Mouse (Mus musculus) testis, adult 2 months (tissue): ENCODE data around the gene Ubc.

Experiments
- CTCF ChIP-seq: fragments of 200-500 bp; IDR thresholded peaks from 2 replicates; pipeline ENCODE4 v1.5.1; 2012; ENCODE audit warnings: low read depth, mild to moderate bottlenecking, inconsistent platforms, low read length, moderate library complexity; ENCODE audit not compliant: control insufficient read depth, insufficient read depth, insufficient replicate concordance
- POLR2A ChIP-seq: fragments of 200-500 bp; IDR thresholded peaks from 2 replicates; pipeline ENCODE4 v1.6.1; 2012; ENCODE audit warnings: low read depth, mild to moderate bottlenecking, inconsistent platforms, low read length, moderate library complexity; ENCODE audit not compliant: control insufficient read depth

DNA sequence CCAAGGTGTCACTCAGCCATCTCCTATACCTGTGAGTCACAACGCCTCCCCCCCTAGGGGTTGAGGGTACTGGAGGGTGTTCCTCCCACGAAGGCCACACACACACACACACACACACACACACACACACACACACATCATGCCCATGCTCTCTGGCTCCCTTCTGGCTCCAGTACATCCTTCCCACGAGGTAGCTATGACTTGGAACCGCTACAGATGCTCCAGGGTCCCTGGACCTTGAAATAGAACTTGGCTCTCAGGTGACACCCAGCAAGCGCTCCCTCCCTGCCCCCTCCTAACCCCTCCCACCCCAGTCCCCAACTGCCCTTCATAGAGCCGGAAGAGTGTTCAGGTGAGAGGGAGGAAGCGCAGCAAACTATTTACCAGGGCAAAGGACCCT is 34.4 kb downstream of the Ubc start:
- no peak for TF ChIP-seq CTCF
- no peak for TF ChIP-seq POLR2A
